Mouse (Mus musculus) midbrain, embryonic 16.5 days (tissue): ENCODE measurements around the gene Iqschfp. TPM values are rescaled to one million over a fixed set of nuclear protein-coding genes. Genes with fewer than 3 reads are reported as not detected.

Source experiments
- ATAC-seq: fragments of 200-750 bp; cut with Nextera tagmentation; 2 replicates; pipeline ENCODE4 v1.8.0; 2017; ENCODE audit warnings: moderate TSS enrichment
- H3K27ac ChIP-seq: fragments of 300-500 bp; sonication (generic); 2 replicates; pipeline ENCODE4 v1.5.1; 2014; ENCODE audit warnings: mild to moderate bottlenecking, low read length, mixed read lengths
- H3K27me3 ChIP-seq: fragments of 300-500 bp; sonication (generic); 2 replicates; pipeline ENCODE4 v1.6.1; 2014; ENCODE audit warnings: low read depth, low read length, mixed read lengths; ENCODE audit not compliant: control insufficient read depth, insufficient read depth
- H3K36me3 ChIP-seq: fragments of 300-500 bp; sonication (generic); 2 replicates; pipeline ENCODE4 v1.6.1; 2014; ENCODE audit warnings: mild to moderate bottlenecking, low read length, moderate library complexity, mixed read lengths; ENCODE audit not compliant: control insufficient read depth, insufficient read depth
- H3K4me1 ChIP-seq: fragments of 300-500 bp; sonication (generic); 2 replicates; pipeline ENCODE4 v1.6.1; 2014; ENCODE audit warnings: mild to moderate bottlenecking, low read length, mixed read lengths; ENCODE audit not compliant: control insufficient read depth, insufficient read depth
- H3K4me2 ChIP-seq: fragments of 300-500 bp; sonication (generic); 2 replicates; pipeline ENCODE4 v1.6.1; 2014; ENCODE audit warnings: mild to moderate bottlenecking, low read length, mixed read lengths
- H3K4me3 ChIP-seq: fragments of 300-500 bp; sonication (generic); 2 replicates; pipeline ENCODE4 v1.5.1; 2014; ENCODE audit warnings: low read depth, mild to moderate bottlenecking, low read length, moderate library complexity, mixed read lengths
- H3K9ac ChIP-seq: fragments of 300-500 bp; sonication (generic); 2 replicates; pipeline ENCODE4 v1.6.1; 2014; ENCODE audit warnings: low read depth, low read length, mixed read lengths
- H3K9me3 ChIP-seq: fragments of 300-500 bp; sonication (generic); replicated peaks from 2 replicates; pipeline ENCODE4 v1.6.1; 2014; ENCODE audit warnings: mild to moderate bottlenecking, low read length, mixed read lengths; ENCODE audit not compliant: control insufficient read depth, poor library complexity, severe bottlenecking
- WGBS: fragments of 180-500 bp; shearing (Covaris S2); extraction: QIAGEN DNeasy Blood & Tissue Kit; methylation state at CpG from one replicate; pipeline ENCODE4 v1.1.7; 2014; 5-methylcytosine and 5-hydroxymethylcytosine counted together
- polyA plus RNA-seq: library from polyadenylated mRNA; unstranded; fragments of >200 nt; fragmentation: Nextera tagmentation; extraction: Ambion mirVana; gene quantifications from 2 replicates; pipeline ENCODE4 v1.2.1, GENCODE M21; 2015

Iqschfp gene
- polyA plus RNA-seq, 1 experiment from 2014 or later, result 6.7 TPM

DNA sequence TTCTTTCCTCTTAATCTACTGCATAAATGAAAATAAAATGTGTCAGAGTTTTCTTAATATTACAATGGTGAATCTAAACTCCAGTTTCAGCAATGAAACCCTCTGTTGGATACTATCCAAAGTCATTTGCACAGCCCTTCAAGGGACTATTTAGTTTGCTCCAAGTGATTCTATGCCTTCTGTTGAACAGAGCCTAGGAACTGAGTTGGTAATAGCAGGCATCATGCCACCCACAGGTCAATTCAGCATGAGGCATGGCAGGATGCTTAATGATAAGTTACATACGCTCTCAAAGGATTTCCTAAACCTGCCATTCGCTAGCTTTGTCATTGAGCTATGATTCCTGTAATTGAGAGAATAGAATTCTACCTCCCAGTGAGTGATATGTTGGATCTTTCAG, 392.5 kb downstream of the Iqschfp start:
- no peaks in the 10 kb centered on the region for H3K27me3 ChIP-seq
- H3K36me3 ChIP-seq, result no peaks in the 10 kb centered on the region
- no peaks in the 10 kb centered on the region for H3K9me3 ChIP-seq
- no peak overlapping the region for H3K4me2 ChIP-seq
- no peak overlapping the region for H3K27ac ChIP-seq
- 60% methylated on average over 2 of the region's 2 CpGs for WGBS
- ATAC-seq, result no peak
- no peaks in the 10 kb centered on the region for H3K4me1 ChIP-seq
- no peak overlapping the region for H3K9ac ChIP-seq
- H3K4me3 ChIP-seq, result no peak overlapping the region

DNA sequence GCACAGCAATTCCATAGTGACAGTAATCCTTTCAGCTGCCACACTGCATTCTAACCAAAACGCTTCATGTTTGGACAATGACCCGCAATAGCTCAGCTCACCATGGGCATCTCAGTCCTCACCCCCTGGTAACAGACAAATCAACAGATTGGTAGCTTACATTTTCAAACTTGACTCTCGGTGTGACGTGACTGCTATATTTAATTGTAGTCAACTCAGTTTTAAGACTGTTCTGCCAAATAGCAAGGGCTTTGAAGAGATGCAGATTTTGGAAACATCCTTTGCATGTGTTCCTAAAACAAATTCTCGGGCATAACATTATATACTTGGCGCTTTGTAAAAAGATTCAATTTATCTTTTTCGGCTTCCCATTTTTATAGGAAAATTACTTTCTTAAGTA, 404.7 kb downstream of the Iqschfp start:
- no peak overlapping the region for H3K4me3 ChIP-seq
- WGBS, result 69% methylated on average over 7 of the region's 7 CpGs
- ATAC-seq, result no peak
- no peak overlapping the region for H3K4me2 ChIP-seq
- no peaks in the 10 kb centered on the region for H3K4me1 ChIP-seq
- H3K27me3 ChIP-seq, result no peaks in the 10 kb centered on the region
- H3K36me3 ChIP-seq, result no peaks in the 10 kb centered on the region
- no peaks in the 10 kb centered on the region for H3K9me3 ChIP-seq
- no peak overlapping the region for H3K27ac ChIP-seq
- no peak overlapping the region for H3K9ac ChIP-seq

DNA sequence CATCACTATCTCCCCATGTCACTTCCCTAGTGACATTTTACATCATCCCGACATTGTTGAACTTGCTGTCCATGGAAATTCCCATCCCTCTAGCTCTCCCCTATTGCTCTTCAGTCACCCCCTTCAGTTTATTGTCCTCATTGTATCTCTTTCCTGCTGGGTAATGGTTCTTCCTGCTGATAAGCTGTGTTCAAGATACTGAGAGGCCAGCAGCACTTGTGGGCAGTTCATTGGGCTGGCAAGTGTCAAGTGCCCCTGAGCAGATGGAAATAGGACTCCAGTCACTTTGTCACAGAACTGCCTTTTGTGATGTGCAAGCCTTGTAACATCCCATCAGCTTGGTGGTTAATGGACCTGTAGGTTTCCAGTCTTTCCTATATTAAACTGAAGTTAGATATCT, 413.6 kb downstream of the Iqschfp start:
- no peaks in the 10 kb centered on the region for H3K9me3 ChIP-seq
- no peaks in the 10 kb centered on the region for H3K27me3 ChIP-seq
- no peak overlapping the region for H3K9ac ChIP-seq
- H3K4me1 ChIP-seq, result no peaks in the 10 kb centered on the region
- H3K4me2 ChIP-seq, result no peak overlapping the region
- no peaks in the 10 kb centered on the region for H3K36me3 ChIP-seq
- no peak overlapping the region for H3K27ac ChIP-seq
- 62% methylated on average over 1 of the region's 1 CpGs for WGBS
- ATAC-seq, result no peak
- no peak overlapping the region for H3K4me3 ChIP-seq

DNA sequence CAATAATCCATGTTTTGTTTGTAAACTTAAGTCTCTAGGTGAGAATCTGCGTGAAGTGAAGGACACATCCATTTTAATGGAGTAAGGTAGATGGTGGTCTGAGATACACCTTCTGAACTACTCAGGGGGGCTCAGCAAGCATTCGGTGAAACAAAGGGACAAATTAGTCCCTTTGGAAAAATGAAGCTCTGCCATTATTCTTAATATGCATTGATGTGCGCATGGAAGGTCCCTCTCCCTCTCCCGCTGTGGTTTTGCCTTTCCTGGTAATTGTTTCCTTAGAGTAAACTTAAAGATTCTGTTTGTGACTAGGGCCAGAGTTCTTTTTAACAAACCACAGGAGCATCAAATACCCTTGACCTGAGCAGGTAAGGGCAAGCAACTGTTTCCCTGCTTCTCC, 414.7 kb downstream of the Iqschfp start:
- no peaks in the 10 kb centered on the region for H3K27me3 ChIP-seq
- H3K27ac ChIP-seq, result no peak overlapping the region
- no peak for ATAC-seq
- no peaks in the 10 kb centered on the region for H3K4me1 ChIP-seq
- no peak overlapping the region for H3K9ac ChIP-seq
- H3K4me3 ChIP-seq, result no peak overlapping the region
- no peak overlapping the region for H3K4me2 ChIP-seq
- H3K36me3 ChIP-seq, result no peaks in the 10 kb centered on the region
- WGBS, result 33% methylated on average over 4 of the region's 4 CpGs
- no peaks in the 10 kb centered on the region for H3K9me3 ChIP-seq

DNA sequence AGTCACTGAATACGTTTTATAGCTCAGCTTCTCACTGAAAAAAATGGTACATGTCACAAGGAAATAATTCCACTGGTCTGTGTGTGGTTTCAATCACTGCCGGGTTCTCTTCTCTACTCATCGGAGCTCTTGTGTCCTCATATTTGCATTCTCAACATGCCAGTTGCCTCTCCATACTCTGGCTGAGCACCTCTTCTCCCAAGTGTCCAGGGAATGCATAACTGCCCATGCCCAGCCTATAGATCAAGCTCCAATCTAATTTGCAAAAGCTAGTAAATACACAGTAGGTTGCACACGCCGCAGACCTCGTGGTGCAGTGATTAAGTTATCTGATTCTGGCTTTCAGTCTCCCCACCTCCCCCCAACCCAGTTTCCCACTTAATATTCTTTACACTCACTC, 433.5 kb downstream of the Iqschfp start:
- no peaks in the 10 kb centered on the region for H3K4me1 ChIP-seq
- ATAC-seq, result no peak
- no peak overlapping the region for H3K4me3 ChIP-seq
- no peaks in the 10 kb centered on the region for H3K27me3 ChIP-seq
- H3K36me3 ChIP-seq, result no peaks in the 10 kb centered on the region
- H3K9ac ChIP-seq, result no peak overlapping the region
- no peak overlapping the region for H3K4me2 ChIP-seq
- H3K27ac ChIP-seq, result no peak overlapping the region
- H3K9me3 ChIP-seq, result no peaks in the 10 kb centered on the region
- WGBS, result 69% methylated on average over 6 of the region's 6 CpGs

DNA sequence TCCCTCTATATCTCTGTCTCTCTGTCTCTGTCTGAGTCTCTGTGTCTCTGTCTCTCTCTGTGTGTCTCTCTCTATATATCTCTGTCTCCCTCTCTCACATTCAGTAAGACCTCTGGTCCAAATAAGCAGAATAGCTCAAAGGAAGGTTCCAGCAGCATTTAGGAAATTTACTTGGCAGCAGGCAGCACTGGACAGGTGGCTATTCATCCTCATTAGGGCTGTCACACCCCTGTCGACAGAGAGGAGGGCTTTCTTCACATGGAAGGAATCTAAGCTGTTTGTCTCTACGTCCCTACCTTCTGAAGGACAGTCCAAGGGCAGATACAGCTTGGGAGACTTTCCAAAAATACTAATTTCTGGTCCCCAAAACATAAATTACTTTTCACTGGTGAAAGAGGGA, 440.5 kb downstream of the Iqschfp start:
- H3K9me3 ChIP-seq, result no peaks in the 10 kb centered on the region
- no peak overlapping the region for H3K4me3 ChIP-seq
- no peak overlapping the region for H3K4me2 ChIP-seq
- no peak overlapping the region for H3K27ac ChIP-seq
- ATAC-seq, result no peak
- no peak overlapping the region for H3K9ac ChIP-seq
- H3K36me3 ChIP-seq, result no peaks in the 10 kb centered on the region
- no peaks in the 10 kb centered on the region for H3K4me1 ChIP-seq
- H3K27me3 ChIP-seq, result no peaks in the 10 kb centered on the region
- WGBS, result 74% methylated on average over 2 of the region's 2 CpGs

DNA sequence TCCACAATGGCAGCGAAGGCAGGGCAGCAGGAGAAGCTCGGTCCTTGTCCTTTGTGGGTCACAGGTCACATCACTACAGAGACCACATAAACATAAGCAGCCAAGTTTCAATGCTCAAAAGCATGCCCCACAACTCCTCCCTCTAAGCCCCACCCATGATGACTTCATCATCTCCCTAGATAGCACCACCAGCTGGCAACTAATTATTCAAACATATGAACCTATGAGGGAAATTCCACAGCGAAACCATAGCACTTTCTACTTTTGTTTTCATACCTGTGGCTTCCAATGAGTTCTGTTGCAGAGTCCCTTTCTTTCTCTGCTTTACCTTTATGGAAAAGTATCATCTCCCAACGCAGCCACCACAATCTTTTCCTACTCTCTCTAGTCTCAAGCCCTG, 443.5 kb downstream of the Iqschfp start:
- Histone ChIP-seq H3K9ac (no peak overlapping the region), H3K27me3 (no peaks in the 10 kb centered on the region), H3K27ac (no peak overlapping the region), H3K4me2 (no peak overlapping the region), H3K9me3 (no peaks in the 10 kb centered on the region), H3K4me1 (no peaks in the 10 kb centered on the region), H3K36me3 (no peaks in the 10 kb centered on the region), H3K4me3 (no peak overlapping the region)
- ATAC-seq, result no peak
- 86% methylated on average over 4 of the region's 4 CpGs for WGBS

DNA sequence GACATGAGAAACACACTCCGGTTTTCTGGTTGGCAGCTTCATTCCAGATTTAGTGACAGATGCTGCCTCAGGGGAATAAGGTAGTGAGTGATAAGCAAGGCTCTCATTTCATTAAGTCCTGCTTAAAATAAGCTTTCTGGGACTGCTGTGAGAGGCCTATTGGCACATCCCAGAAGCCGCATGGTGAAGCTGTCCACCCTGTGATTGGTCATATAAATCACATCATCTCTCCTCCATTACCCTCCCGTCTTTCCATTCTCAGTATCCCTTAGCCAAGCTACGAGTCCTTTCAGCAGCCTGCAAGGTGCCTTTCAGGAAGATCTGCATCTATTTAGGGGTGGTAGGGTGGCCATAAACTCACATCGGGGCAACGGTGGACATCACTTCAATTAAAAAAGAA, 458.6 kb downstream of the Iqschfp start:
- H3K9me3 ChIP-seq, result peaks cover 8% of the 10 kb centered on the region
- no peaks in the 10 kb centered on the region for H3K36me3 ChIP-seq
- no peak overlapping the region for H3K4me2 ChIP-seq
- H3K4me3 ChIP-seq, result no peak overlapping the region
- peak; percentile 51; the same call in 1 of the 2 replicates for ATAC-seq
- 72% methylated on average over 6 of the region's 6 CpGs for WGBS
- no peak overlapping the region for H3K9ac ChIP-seq
- no peaks in the 10 kb centered on the region for H3K4me1 ChIP-seq
- H3K27me3 ChIP-seq, result no peaks in the 10 kb centered on the region
- no peak overlapping the region for H3K27ac ChIP-seq

DNA sequence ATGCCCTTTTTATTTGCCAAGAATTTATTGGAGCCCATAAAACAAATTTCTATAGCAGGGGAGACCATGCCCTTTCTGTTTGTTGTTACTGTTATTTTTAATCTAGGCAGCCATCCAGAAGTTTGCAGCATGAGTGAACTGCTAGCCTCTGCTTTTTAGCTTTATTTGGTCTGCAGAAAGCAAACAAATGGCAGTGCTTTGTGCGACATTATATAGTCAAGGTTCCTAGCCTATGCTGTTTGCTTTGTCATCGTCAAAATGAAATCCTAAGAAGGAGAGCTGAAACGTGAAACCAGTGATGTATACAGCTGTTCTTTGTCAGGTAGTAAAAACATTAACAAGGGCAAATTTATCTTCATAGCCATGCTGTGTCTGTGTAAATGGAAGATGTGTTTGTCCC, 459.4 kb downstream of the Iqschfp start:
- no peak for ATAC-seq

DNA sequence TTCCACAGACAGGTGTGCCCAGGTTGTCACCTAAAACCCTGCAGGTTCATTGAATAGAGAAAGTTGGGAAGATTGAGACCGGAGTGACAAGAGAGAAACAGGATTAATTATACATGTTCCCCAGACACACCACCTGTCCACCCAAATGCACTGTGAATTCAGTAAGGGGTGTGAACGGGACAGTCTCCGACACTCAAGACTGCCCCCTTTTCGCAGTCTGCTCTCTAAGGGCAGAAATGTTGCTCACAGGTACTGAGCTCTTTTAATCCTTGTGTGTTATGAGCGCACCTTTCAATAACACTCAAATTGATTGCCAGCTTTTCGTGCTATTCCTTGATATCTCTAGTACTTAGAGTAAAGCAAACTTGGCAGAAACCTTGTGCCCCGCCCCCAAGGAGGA, 460.9 kb downstream of the Iqschfp start:
- 89% methylated on average over 7 of the region's 7 CpGs for WGBS
- H3K4me1 ChIP-seq, result no peaks in the 10 kb centered on the region
- H3K9me3 ChIP-seq, result peaks cover 8% of the 10 kb centered on the region
- no peak overlapping the region for H3K9ac ChIP-seq
- no peaks in the 10 kb centered on the region for H3K27me3 ChIP-seq
- H3K27ac ChIP-seq, result no peak overlapping the region
- no peak overlapping the region for H3K4me2 ChIP-seq
- no peak for ATAC-seq
- H3K4me3 ChIP-seq, result no peak overlapping the region
- no peaks in the 10 kb centered on the region for H3K36me3 ChIP-seq

More for the DNA sequence above, 459.4 kb downstream of the Iqschfp start:
- WGBS, result 68% methylated on average over 3 of the region's 3 CpGs
- H3K4me1 ChIP-seq, result no peaks in the 10 kb centered on the region
- H3K9me3 ChIP-seq, result peaks cover 8% of the 10 kb centered on the region
- no peak overlapping the region for H3K9ac ChIP-seq
- H3K4me3 ChIP-seq, result no peak overlapping the region
- no peaks in the 10 kb centered on the region for H3K36me3 ChIP-seq
- no peak overlapping the region for H3K4me2 ChIP-seq
- no peaks in the 10 kb centered on the region for H3K27me3 ChIP-seq
- no peak overlapping the region for H3K27ac ChIP-seq
